Mouse (Mus musculus) layer of hippocampus, postnatal 14 days (tissue): ENCODE results near the gene Tex47. TPM values are rescaled to one million over a fixed set of nuclear protein-coding genes. Genes with fewer than 3 reads are reported as not detected.

Source experiments
- DNase-seq, 2 experiments: peaks; one replicate each; pipeline ENCODE4 v3.0.0; 2021 to 2022; ENCODE audit warnings: low spot score in 2 of 2, mixed read lengths in 1 of 2
- long read RNA-seq, 2 experiments: library from polyadenylated mRNA; stranded (forward); transcript quantifications; one replicate each; pipeline ENCODE4 v2.0.0; 2021
- total RNA-seq, 2 experiments: library from RNA; stranded (reverse); gene quantifications; 2 replicates each; pipeline ENCODE4 v1.2.3; 2021

Tex47 gene
- not detected for total RNA-seq
- long read RNA-seq, experiment 1 = 0 reads
- long read RNA-seq, experiment 2 = 0 reads

DNA sequence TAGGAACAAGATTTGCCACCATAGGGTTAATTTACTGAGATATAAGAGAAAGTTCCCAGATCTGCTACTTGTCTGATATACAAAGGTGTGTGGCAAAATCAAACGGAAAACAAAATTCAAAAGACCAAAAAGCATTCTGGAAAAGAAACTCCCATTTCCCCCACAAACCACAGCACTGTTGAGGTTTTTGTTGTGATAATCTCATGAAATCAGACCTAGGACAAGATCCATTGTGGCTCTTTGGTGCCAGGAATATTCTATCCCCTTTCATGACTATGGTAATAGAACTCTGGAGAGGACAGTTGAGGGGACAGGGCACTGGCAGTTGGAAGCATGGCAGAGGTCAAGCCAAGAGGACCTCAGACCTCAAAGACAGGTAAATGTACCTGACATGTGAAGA lies at the start of gene Tex47:
Tex47 (plus strand) TSS at position 301 of the 400 bp plus-strand sequence.
- DNase-seq = no peak

GRCm38 (mm10) chr5:7276659-7277455 lies 27.1 kb upstream of the Tex47 start:
- no peak for DNase-seq

GRCm38 (mm10) chr5:7284336-7284735 lies 19.6 kb upstream of the Tex47 start:
- no peak for DNase-seq

DNA sequence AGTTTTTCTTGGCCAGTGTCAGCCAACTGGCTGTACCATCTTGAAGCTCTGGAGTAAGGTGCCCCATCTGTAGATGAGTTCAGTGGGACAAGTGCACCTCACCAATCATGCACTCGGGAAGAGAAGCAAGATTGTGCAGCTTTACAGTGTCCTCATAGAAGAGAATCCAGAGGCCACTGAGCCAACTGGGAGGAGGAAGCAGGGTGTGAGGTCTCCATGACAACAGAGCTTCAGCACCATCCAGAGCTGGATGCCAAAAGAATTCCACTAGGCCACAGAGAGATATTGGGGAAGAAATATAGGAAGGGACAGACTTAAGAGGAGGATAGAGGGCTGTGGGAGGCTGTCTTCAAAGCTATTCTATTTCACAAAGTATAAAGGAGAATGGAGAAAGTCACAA lies 950 bp upstream of the Tex47 start:
- DNase-seq = no peak

DNA sequence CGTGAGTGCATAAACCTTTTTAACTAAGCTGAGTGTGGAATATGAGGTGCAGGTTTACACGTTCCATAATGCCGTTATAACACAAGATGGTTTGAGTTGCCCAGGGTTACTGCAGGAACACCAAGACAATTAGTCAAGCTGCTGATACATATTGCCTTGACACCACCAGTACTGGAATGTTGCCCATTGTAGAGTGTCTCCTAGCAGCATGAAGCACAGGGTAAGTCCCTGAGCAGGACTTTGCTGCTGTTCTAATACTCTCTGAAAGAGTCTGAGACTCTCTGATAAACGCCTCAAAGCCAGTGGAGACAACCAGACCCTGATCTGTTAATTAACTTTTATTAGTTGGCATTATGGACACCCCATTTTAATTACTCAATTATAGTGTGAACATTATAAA lies 21.7 kb downstream of the Tex47 start:
- DNase-seq = peak in 1 of 2 experiments; percentile 26

- DNase-seq = peak; percentile 3 to 26
Observed at GRCm38 (mm10) chr5:7344145-7345010, 40.5 kb downstream of the Tex47 start, which contains the start of gene Zfp804b. Zfp804b (minus strand) TSS chr5:7344756.

DNA sequence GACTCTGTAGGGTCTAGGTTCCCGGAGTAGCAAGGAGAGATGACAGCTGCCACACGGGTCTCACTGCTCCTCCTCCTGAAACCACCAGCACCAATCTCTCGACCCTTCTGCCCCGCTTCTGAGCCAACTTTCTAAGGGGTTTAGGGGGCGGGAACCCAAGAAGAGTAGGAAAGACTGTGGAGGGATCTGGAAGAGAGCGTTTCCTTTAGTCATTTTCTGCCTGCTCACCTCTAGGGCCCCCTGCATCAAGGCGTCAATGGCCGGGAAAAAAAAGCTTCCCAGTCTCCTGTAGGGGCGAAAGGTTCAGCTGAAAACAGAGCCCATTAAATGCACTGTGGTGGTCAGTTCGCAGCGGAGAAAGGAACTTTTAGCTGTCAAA lies 41.1 kb downstream of the Tex47 start:
- DNase-seq = no peak

Other genes with a start within 250 kb of the Tex47 start
- gene Zfp804b, start 40.6 kb downstream of the Tex47 start, total RNA-seq = 1 to 10 TPM; 1.2 to 1.8 TPM